Mouse (Mus musculus): ENCODE measurements around the gene Tshz3.

Tshz3 gene

DNA sequence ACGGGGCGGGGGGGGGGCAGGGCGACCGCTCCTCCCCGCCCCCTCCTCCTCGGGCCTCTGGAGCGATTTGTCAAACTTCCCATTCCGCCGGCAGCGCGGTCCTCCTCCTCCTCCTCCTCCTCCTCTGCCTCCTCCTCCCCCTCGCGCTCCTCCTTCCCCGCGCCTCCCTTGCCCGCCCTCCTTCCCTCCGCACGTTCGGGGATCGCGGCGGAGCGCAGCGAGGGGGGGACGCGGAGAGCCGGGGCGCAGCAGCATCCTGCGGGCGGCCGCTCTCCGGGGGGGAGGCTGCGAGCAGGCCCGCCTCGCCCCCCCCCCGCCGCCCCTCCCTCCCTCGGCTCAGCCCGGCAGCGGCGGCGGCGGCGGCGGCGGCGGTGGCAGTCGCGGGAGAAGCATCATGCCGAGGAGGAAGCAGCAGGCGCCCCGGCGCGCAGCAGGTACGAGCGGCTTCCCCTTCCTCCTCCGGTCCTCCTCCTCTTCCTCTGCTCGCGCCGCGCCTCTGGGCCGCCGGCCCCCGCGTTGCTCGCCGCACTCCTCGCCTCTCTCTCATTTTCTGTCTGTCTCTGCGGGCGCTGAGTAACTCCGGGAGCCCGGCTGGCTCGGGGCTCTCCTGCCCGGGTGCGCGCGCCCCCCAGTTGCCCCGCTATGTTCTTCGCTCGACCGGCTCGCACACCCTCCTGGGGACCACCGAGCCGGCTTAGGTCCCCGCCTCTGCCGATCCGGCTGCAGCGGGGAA is at the start of gene Tshz3:
Gene Tshz3 (plus strand): TSS at position 263 of the 733 bp plus-strand sequence.
- peak; percentile 75 for DNase-seq

DNA sequence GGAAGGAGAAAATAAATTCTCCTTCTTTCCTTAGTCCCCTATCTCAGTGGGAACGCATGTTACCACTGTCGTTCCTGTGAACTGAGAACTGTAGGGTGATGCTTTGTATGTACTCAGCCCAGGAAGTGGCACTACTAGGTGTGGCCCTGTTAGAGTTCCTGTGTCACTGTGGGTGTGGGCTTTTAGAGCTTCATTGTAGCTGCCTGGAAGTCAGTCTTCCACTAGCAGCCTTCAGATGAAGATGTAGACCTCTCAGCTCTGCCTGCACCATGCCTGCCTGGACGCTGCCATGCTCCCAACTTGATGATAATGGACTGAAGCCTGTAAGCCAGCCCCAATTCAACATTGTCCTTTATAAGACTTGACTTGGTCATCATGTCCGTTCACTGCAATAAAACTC is 42.0 kb upstream of the Tshz3 start:
- no peak for DNase-seq

DNA sequence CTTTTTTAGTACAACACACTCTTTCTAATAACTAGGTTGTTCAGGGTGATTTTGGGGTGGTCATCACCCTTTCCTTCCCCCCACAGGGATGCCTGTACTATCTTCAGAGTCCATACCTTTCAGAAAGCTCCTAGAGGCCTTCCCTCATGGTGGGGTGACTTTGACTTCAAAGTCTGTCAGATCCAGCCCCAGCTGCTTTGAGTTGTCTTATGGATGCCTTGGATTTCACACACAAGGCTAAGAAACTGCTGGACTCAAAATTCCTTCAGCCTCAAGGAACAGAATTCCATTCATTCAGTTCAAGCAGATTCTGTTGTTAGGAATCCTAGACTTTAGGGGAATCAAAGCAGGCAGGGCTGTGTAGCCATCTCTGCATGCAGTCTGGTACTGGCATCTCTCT is 41.5 kb upstream of the Tshz3 start:
- DNase-seq = no peak

DNA sequence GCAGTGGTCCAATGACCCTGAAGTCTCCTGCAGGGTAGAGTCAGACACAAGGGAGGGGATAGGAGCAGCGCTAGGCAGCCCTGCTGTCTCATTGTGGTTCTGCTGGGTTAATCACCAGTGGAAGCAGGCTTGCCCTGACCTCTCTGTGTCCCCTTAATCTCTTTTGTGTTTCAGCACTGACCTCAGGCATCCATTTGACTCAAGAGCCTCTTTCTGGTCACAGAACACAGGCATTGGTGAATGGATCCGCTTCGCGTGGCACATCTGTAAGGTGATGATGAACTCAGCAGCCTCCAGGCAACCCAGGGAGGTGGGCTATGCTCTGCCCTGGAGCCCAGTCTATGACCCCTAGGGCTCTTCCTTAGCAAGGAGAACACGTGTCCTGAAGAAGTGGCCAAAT is 39.6 kb upstream of the Tshz3 start:
- DNase-seq = no peak

DNA sequence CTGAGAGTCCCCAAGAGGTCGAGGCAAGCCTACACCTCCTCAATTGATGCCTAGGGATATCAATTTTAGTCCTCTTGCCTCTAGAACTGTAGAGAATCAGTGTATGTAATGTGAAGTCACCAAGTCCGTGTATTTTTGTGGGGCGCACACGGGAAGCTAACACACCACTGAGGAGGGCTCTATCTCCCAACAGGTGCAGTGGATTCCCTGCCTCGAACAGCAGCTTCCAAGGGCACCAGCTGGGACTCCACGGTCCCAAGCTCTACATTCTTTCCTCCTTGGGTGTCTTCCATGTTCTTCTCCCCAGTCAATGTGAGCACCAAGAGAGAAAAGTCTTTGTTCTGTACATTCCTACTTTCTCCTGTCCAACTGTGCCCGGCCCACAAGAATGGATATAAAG is 38.7 kb upstream of the Tshz3 start:
- DNase-seq = no peak

DNA sequence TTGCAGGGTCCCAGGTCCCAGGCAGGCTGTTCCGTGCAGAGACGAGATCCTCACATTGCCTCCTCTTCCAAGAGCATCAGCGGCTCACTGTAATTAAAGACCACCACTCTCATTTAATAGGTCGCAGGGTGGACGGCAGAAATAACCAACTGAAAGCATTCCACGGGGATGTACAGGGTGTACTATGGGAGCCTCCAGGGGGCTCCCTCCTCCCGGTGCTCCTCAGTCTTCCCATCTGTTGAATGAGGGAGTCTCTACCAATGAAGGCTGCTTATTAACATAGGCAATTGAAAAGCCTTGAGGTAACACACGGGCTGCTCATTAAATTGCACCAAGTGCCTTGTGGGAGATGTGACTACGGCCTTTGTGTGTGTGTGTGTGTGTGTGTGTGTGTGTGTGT is 37.3 kb upstream of the Tshz3 start:
- DNase-seq = peak; percentile 11

DNA sequence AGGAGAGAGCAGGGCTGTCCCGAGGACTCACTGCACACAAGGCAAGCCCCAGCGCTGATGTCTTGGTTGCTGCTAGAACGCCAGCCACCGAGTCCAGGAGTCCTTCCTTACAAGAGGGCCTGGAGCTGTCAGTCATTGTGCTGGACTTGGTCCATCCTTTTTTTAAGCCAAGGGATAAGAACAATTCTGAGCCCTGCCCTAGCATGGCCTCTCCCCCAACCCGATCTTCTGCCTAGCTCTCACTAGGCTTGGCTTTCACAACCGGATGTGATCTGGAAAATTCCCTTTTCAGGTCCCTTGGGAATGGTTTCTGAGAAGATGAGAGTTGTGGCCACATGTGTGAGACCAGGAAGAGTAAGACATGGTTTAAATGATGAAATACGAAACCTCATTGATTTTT is 34.5 kb upstream of the Tshz3 start:
- no peak for DNase-seq

DNA sequence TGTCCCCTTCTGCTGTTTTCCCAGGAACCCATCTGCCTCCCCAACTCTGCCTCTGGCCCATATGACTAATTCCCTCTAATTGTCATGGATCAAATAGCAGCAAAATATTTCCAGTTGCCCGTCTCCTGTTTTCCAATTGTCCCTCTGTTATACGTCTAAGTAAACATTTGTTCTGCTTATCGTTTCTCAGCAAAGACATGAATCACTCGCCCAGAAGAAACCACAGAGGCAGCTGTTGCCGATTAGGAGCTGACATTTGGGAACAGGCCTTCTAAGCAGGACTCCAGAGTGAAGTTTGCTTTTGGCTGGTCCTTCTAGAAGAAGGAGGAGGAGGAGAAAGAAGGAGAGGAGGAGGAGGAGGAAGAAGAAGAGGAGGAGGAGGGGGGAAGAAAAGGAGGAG is 30.2 kb upstream of the Tshz3 start:
- DNase-seq = no peak

DNA sequence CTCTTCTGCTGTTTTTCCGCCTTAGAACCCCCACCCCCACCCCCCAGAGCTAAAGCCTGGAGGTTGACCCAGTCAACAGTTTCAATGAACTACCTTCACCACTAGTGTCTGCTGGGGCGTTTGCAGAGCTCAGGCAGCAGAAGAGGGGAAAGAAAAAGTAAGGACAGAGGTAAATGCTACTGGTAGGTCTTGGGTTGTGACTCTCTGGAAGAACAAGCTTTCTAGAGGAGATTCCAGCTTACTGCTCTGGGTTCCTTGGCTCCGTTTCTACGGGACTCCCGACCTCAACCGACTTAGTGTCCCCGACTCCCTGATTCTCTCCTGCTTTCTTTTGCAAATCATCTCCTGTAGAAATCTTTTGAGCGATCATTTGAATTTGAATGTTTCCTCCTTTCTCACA is 19.9 kb upstream of the Tshz3 start:
- DNase-seq = no peak

DNA sequence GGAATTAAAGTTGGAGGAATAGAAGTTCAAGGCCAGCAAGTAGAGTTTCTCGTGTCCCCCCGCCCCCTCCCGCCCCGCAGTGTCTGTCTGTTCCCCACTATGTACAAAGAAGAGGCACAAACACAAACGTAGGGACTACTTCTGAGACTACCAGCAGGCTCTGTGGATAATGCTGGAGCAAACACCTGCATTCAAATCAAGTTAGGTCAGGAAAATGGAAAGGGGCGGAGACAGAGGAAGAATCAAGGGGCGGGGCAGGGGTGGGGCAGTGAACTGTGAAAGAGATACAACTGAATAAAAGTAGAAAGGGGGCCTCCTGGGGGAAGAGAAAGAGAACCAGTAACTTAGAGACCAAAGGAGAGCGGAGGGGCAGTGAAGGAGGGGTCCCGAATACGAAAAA is 19.4 kb upstream of the Tshz3 start:
- DNase-seq = no peak

DNA sequence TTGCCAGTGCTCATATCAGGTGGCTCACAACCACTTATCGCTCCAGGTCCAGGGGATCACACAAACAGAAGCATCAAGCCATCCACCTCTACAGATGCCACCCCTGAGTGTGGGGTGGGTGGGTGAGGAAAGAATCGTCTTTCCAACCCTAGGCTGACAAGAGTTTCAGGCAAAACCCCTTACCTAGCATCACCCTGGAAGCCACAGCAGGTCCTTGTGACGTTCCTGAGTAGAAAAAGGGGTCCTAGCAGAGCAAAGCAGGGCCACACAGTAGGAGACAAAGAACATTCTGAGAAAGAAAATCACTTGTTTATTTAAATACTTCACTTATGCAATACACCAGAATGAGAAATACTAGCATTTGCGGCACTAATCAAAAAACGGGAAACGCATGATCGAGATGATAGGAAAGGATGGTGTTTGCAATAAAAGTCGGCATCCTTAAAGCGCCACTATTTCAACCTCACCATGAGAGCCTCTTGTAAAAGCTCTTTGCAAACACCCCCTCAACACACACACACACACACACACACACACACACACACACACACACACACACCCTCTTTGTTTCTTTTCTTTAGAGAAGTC is 18.8 kb upstream of the Tshz3 start:
- DNase-seq = no peak

DNA sequence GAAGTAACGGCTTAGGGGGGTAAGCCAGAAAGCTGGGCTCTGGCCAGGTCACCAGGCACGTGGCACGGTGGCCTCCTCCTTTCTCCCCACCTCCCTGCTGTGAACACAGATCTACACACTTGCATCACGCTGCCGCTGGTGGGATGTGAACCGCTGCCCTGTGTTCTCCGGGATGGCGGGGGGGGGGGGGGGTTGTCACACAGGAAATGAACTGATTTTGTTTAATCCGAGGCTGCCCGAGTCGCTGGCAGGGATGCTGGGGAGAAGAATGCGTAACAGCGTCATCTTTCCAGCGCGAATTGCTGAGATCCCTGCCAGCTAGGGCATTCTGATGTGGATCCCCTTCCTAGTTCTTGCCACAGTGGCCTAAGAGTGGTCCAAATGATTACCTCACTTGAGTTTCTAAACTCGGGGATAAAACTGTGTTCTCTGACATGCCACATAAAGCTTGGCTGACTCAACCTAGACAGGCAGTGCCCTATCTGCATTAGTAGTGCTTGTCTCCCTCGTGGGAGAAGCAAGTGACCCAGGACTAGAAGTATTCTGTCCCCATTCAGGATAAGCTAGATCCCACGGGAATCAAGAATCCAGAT is 18.0 kb upstream of the Tshz3 start:
- peak; percentile 17 for DNase-seq

DNA sequence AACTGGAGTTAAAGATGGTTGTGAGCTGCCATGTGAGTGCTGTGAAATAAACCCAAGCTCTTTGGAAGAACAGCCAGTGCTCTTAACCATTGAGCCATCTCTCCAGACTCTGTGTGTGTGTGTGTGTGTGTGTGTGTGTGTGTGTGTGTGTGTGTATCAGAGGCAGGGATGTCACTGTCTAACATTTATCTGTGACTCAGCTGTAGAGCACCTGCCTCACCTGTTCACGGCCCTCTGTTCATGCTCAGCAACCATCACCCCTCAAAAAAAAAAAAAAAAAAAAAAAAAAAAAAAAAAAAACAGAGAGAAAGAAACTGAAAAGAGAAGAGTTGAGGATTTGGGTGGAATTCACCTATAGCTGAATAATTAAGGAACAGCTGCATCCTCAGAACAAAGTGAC is 10.4 kb upstream of the Tshz3 start:
- no peak for DNase-seq

DNA sequence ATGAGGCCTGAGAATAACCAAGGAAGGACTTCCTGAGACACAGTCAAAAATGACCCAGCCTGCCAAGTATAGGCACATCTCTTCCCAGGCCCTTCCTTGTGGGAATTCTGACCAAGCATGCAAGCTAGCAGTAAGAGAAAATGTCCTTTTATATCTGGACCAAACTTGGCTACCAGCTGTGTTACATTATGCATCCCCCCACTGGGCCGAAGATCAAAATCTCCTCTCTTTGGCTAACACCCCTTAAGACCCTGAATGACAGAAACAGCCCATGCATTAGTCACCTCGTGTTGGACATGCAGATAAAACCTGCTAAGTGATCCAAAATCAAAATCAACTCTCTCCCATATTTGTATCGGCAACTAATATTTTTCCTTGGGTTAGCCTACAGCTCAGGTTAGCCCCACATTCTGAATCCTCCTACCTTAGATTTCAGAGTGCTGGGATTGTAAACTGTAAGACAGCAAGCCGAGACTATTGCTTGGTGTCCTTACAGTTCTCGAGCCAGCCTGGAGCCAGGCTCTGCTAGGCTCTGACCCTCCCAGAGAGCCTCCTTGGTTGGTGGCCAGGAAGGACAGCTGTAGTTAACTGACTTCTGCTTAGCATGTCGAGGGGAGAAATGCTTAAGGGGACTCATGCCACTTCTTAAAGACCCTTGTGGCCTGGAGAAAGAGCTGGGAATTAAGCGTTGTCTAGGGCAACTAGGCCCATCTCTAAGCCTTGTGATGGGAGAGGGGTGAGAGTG is 8.7 kb upstream of the Tshz3 start:
- peak; percentile 47 for DNase-seq

DNA sequence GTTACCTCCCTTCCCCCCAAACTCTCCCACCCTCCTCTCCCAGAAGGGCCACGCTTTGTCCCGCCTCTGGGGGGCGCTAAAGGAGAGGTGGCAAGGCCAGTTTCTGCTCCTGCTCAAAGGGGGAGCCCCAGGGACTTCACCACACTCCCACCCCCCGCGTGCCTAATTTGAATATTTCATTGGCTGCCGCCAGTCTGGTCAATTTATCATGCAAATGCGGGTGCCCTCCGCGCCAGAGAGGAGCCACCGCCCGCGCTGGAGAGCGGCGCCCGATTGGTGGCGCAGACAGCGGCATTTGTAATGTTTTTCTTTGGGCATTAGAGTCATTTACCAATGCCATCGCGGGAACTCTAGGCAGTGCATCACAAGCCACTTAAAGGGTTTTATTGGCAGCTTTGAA is 7.4 kb upstream of the Tshz3 start:
- peak; percentile 35 for DNase-seq

DNA sequence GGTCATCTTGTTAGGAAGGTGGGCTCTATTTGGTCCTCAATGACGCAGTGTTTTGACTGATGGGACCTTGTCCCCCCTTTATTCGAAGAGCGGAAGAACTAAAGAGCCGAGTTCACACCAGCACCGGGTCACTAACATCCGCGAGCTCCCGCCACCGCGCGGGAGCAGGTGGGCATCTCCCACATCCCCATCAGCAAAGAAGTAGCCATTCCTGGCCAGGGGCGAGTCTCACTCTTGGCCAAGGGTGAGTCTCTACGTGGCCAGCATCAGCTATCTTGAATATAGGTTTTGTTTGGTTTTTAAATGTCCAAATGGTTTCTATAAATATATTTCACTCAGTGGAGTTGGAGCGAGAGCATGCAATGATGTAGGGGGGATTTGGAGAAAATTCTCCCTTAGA is 6.3 kb upstream of the Tshz3 start:
- DNase-seq = no peak

DNA sequence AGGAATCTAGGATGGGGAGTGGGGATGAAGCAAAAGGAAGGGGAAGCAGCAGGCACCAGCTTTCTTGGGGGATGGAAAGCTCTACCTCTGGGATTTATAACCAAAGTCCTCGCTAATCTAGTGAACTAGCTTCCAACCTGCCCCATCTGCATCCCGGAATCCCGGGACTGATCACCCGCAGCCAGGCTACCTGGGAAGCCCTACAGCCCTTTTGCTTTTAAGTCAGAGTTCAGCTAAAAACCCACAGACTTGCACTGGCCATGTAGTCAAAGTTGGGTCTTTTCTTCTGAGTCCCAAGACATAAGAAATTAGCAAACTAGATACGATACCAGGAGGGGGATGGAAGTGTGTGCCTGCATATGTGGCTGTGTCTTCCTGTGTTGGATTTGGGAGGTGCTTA is 5.5 kb upstream of the Tshz3 start:
- no peak for DNase-seq

DNA sequence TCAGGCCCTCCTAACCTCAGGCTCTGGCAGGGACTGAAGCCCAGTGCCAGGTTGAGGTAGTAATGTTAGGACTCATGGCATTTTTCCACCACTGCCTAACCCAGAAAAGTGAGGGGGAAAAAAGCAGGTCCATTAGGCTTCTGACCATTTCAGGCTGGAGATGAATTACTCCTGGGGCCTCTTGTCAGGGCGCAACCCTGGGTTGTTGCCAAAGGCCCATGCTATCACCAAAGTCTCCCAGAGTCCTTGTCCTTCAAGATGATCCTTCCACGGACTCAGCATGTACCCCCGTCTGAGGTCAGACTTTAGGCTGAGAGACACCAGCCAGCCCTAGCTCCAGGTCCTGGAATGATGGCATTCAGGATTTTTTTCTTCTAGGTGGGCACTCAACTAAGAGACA is 4.8 kb upstream of the Tshz3 start:
- DNase-seq = no peak

DNA sequence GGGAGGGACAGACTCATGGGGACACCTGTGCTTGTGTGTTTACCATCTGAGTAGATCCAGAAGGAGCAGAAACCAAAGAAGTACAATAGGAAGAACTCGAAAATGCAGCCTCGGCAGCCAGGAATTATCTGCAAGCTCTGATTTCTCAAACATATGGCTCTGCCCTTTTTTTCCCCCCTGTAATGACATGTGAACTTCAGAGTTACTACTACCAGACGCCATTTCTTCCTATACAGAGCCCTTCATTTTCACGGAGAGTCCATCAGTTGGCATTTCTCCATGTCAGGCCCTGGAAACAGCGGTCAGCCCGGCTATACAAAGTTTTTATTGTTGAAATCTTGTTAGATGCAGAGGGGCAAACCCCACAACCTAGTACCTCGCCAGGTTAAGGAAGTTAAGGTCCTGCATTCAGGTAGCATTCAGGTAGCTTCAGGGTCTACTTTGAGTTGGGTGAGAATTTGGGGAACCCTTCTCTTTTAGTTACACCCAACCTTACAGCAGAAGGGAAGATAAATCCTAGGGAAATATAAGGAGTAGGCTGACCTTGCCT is 3.2 kb upstream of the Tshz3 start:
- no peak for DNase-seq

DNA sequence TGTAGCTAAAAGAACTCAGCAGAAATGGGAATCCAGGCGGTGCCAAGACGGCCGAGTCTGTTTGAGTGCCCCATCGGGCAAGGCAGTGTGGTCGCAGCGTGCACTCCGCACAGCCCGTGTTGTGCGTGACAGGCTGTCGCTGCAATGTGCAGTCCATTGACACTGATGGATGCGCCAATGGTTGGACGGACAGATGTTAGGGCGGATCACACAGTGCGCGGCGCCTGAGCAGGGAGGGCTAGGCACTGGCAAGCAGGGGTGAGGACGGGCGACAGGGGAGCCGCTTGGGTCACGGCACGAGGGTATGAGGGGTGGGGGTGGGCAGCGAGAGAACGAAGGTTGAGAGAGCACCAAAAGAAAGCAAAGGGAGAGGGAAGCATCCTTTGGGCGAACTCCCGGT is 2.6 kb upstream of the Tshz3 start:
- no peak for DNase-seq

DNA sequence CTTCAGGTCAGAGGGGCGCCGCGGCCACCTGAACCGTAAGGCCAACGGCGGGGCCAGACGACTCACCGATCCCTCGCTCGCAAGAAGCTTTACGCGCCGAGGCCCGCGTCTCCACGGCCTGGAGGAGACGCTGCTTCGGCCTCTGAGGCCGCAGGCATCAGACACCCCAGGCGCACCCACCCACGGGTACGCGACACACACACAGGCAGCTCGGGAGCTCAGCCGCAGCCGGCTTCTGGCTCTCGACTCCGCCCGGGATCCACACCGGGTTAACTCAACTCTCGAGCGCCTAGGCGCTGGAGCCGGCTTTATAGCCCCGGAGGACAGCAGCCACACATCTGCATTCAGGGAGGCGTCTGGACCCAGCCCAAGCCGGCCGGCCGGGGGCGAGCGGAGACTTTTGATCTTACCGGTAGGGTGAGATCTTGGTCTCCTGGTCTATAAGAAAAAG is 2.1 kb upstream of the Tshz3 start:
- DNase-seq = peak; percentile 51

DNA sequence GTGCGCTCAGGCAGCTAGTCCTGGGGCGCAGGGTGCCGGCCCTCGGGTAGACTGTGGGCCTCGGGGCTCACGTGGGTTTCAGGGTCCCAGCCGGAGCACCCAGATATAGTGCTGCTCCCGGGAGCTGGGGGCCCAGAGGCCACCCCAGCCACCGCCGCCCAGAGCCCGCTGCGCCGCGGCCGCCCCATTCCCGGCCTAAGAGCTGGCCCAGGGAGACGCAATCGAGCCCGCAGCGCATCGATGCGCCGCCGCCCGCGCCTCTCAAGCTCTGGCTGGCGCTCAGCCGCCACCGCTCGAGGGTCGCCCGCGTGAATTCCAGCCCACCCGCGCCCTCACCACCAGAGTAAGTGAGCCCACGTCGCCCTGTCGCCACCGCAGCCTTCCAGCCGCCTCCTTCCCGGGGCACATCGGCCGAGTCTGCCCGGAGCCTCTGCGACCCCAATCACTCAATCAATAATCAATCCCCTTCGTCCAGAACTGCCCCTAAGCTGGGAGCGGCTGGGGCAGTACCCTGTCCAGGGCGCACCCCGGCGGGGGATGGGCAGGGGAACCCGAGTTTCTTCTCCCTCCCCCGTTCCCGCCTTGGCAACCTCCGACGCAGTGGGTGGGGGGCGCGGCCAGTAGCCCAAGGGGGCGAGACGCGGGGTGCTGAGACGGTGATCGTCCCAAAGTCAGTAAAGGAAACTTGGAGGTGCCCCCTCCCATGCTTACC is 1.4 kb upstream of the Tshz3 start:
- DNase-seq = peak; percentile 66
